ENCODE assay signal across 8 mouse cellular contexts in genomic region chr10:59920810-59921681, GRCm38 (mm10). TPM values are rescaled to one million over a fixed set of nuclear protein-coding genes. Genes with fewer than 3 reads are reported as not detected.
DNase-seq lines count a peak whose midpoint lies in the region; ATAC-seq lines count a peak whose summit lies in the region.

No protein-coding gene starts in this region.

- 5% methylated on average over 33 of the region's 33 CpGs for WGBS in limb, embryonic 10.5 days
- WGBS in midbrain, embryonic 10.5 days, result 6% methylated on average over 33 of the region's 33 CpGs

- no peaks in the 10 kb centered on the region for H3K27me3 ChIP-seq in limb, embryonic 10.5 days (ENCODE audit: low read depth, poor library complexity, severe bottlenecking)
- peaks cover 20% of the 10 kb centered on the region for H3K27me3 ChIP-seq in midbrain, embryonic 10.5 days (ENCODE audit: low read depth, poor library complexity, severe bottlenecking)

- peak; percentile 66 for ATAC-seq in inflammation-experienced regulatory T-cells, adult 6 months

- H3K9me3 ChIP-seq in limb, embryonic 10.5 days (replicated peaks), result no peaks in the 10 kb centered on the region
- H3K9me3 ChIP-seq in midbrain, embryonic 10.5 days (replicated peaks), result no peaks in the 10 kb centered on the region

- peak overlapping the region; percentile 93 for H3K27ac ChIP-seq in limb, embryonic 10.5 days
- peak overlapping the region; percentile 83 for H3K27ac ChIP-seq in midbrain, embryonic 10.5 days (replicated peaks)

- no peaks in the 10 kb centered on the region for H3K36me3 ChIP-seq in limb, embryonic 10.5 days
- no peaks in the 10 kb centered on the region for H3K36me3 ChIP-seq in midbrain, embryonic 10.5 days

- peaks cover 70% of the 10 kb centered on the region for H3K4me1 ChIP-seq in limb, embryonic 10.5 days
- H3K4me1 ChIP-seq in midbrain, embryonic 10.5 days, result peaks cover 51% of the 10 kb centered on the region

- DNase-seq in ovary, adult 18-20 months (ENCODE audit: low spot score), result peak; percentile 66
- DNase-seq in ovary, postnatal 10 days (ENCODE audit: low spot score), result no peak
- peak; percentile 56 to 63 for DNase-seq in cerebellum, postnatal 36 days
- peak; percentile 89 for DNase-seq in gastrocnemius, postnatal 25 days
- peak; percentile 85 for DNase-seq in limb, embryonic 10.5 days (ENCODE audit: low spot score)
- DNase-seq in midbrain, embryonic 10.5 days (ENCODE audit: low spot score), result peak; percentile 67
- peak; percentile 76 to 85 for DNase-seq in spleen, postnatal 4 days (ENCODE audit: low spot score in 2 of 2)

- H3K4me3 ChIP-seq in limb, embryonic 10.5 days, result peak overlapping the region; percentile 51
- H3K4me3 ChIP-seq in midbrain, embryonic 10.5 days, result peak overlapping the region; percentile 52

RNA-seq across cellular contexts. Expression of gene Ddit4, which starts 30.6 kb away (rescaled TPM):
- 10 to 100 TPM in 1 of 2 experiments, 1 to 10 TPM in 1; 8.6 to 11.4 TPM for total RNA-seq in gastrocnemius, postnatal 25 days (2021)
- polyA plus RNA-seq in inflammation-experienced regulatory T-cells, adult 6 months (2017; shearing (Covaris generic)), result 10 to 100 TPM; 11.5 to 25.9 (median 14.4) TPM
- polyA plus RNA-seq in limb, embryonic 10.5 days (2016; fragmentation: Nextera tagmentation; extraction: Ambion mirVana), result 30.3 and 58.7 TPM in 2 replicates
- 31.8 and 31.9 TPM in 2 replicates for polyA plus RNA-seq in midbrain, embryonic 10.5 days (2016; fragmentation: Nextera tagmentation; extraction: Ambion mirVana)

RNA-seq across cellular contexts. Expression of gene Dnajb12, which starts 41.7 kb away (rescaled TPM):
- 10 to 100 TPM; 49.4 to 49.8 TPM for total RNA-seq in gastrocnemius, postnatal 25 days (2021)
- polyA plus RNA-seq in inflammation-experienced regulatory T-cells, adult 6 months (2017; shearing (Covaris generic)), result 10 to 100 TPM; 15.7 to 18.1 (median 17.4) TPM
- 25.8 and 28.2 TPM in 2 replicates for polyA plus RNA-seq in limb, embryonic 10.5 days (2016; fragmentation: Nextera tagmentation; extraction: Ambion mirVana)
- 27.3 and 27.6 TPM in 2 replicates for polyA plus RNA-seq in midbrain, embryonic 10.5 days (2016; fragmentation: Nextera tagmentation; extraction: Ambion mirVana)
